Mouse (Mus musculus) midbrain, postnatal 0 days (tissue): ENCODE results near the gene Cbr2. TPM values are rescaled to one million over a fixed set of nuclear protein-coding genes. Genes with fewer than 3 reads are reported as not detected.
"Not testable (repeated sequence)": the region's sequence is repeated elsewhere in the genome, so short reads cannot be mapped to it uniquely, and the experiment has no call there.

ENCODE experiments used
- ATAC-seq: fragments of 200-750 bp; cut with Nextera tagmentation; 2 replicates; pipeline ENCODE4 v1.8.0; 2017; ENCODE audit warnings: moderate number of reproducible peaks, mild to moderate bottlenecking, moderate TSS enrichment, moderate library complexity; ENCODE audit not compliant: low FRiP score
- DNase-seq: peaks from one replicate; pipeline ENCODE4 v3.0.0-alpha.2; 2015; ENCODE audit warnings: low spot score
- H3K27ac ChIP-seq: fragments of 300-500 bp; sonication (generic); 2 replicates; pipeline ENCODE4 v1.5.1; 2014; ENCODE audit warnings: low read depth, mild to moderate bottlenecking, low read length, mixed read lengths
- H3K27me3 ChIP-seq: fragments of 300-500 bp; sonication (generic); 2 replicates; pipeline ENCODE4 v1.6.1; 2014; ENCODE audit warnings: low read length, control low read depth, mixed read lengths; ENCODE audit not compliant: insufficient read depth
- H3K36me3 ChIP-seq: fragments of 300-500 bp; sonication (generic); 2 replicates; pipeline ENCODE4 v1.6.1; 2014; ENCODE audit warnings: low read length, control low read depth, mixed read lengths; ENCODE audit not compliant: insufficient read depth
- H3K4me1 ChIP-seq: fragments of 300-500 bp; sonication (generic); 2 replicates; pipeline ENCODE4 v1.6.1; 2014; ENCODE audit warnings: mild to moderate bottlenecking, control low read depth, antibody characterized with exemption, low read length, mixed read lengths; ENCODE audit not compliant: insufficient read depth
- H3K4me2 ChIP-seq: fragments of 300-500 bp; sonication (generic); 2 replicates; pipeline ENCODE4 v1.6.1; 2014; ENCODE audit warnings: low read depth, mild to moderate bottlenecking, low read length, mixed read lengths; ENCODE audit not compliant: poor library complexity, severe bottlenecking
- H3K4me3 ChIP-seq: fragments of 300-500 bp; sonication (generic); 2 replicates; pipeline ENCODE4 v1.5.1; 2014; ENCODE audit warnings: low read depth, mild to moderate bottlenecking, low read length, moderate library complexity
- H3K9ac ChIP-seq: fragments of 300-500 bp; sonication (generic); replicated peaks from 2 replicates; pipeline ENCODE4 v1.6.1; 2014; ENCODE audit warnings: mild to moderate bottlenecking, low read length, moderate library complexity, mixed read lengths; ENCODE audit not compliant: poor library complexity, severe bottlenecking
- H3K9me3 ChIP-seq: fragments of 300-500 bp; sonication (generic); 2 replicates; pipeline ENCODE4 v1.6.1; 2016; ENCODE audit warnings: low read length, control low read depth
- CTCF ChIP-seq: IDR thresholded peaks from 2 replicates; pipeline ENCODE4 v1.5.1; 2016; ENCODE audit warnings: antibody characterized with exemption, mild to moderate bottlenecking
- WGBS: fragments of 180-500 bp; shearing (Covaris S2); extraction: QIAGEN DNeasy Blood & Tissue Kit; methylation state at CpG from one replicate; pipeline ENCODE4 v1.1.7; 2014; 5-methylcytosine and 5-hydroxymethylcytosine counted together
- polyA plus RNA-seq: library from polyadenylated mRNA; unstranded; fragments of >200 nt; fragmentation: Nextera tagmentation; extraction: Ambion mirVana; gene quantifications from 2 replicates; pipeline ENCODE4 v1.2.1, GENCODE M21; 2015
- total RNA-seq: library from RNA; depleted of rRNA; stranded (reverse); fragments of >200 nt; gene quantifications from 2 replicates; pipeline ENCODE4 v1.2.3, GENCODE M21; 2014

Gene Cbr2
- total and polyA plus RNA-seq, 2 experiments from 2014 or later: 3.6 to 4.4 TPM

DNA sequence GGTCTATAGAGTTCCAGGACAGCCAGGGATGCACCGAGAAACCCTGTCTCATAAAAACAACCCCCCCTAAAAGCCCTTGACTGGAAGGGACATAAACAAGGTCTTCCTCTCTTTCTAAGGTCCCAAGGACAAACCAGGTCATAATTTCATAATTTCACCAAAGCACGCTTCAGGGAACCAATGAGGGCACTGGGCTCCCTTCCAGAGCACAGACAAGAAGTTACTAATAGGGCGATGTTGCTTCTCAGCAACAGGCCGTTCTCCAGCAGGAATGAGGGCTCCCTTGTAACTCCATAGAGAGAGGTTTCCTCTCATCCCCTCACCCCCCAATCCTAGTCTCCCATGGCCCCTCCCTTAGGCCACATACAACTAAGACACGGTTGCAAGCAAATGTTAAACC, 9.1 kb upstream of the Cbr2 start:
- ATAC-seq: no peak
- H3K27me3 ChIP-seq: no peaks in the 10 kb centered on the region
- H3K9ac ChIP-seq: no peak overlapping the region
- H3K27ac ChIP-seq: no peak overlapping the region
- H3K4me2 ChIP-seq: no peak overlapping the region
- H3K4me3 ChIP-seq: no peak overlapping the region
- WGBS: 94% methylated on average over 5 of the region's 5 CpGs
- no peaks in the 10 kb centered on the region for H3K9me3 ChIP-seq
- H3K36me3 ChIP-seq: no peaks in the 10 kb centered on the region
- DNase-seq: no peak
- TF ChIP-seq CTCF: no peak
- H3K4me1 ChIP-seq: no peaks in the 10 kb centered on the region

DNA sequence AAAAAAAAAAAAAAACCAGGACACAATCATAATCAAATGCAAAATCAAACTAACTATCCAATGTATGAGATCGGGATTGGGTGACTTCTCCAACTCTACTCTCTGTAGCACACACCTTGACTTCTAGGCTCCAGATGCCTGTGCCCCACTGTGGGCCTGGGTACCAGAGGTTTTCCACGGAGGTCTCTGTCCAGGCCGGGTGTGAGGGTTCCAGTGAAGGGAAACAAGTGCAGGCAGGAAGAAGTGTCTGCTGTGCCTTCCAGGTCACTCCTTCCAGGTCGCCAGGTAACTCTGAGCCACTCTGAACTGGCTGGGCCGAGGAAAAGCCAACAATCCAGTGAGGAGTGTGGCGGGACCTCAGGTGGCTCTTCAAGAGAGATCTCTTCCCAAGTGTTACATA, 4.5 kb upstream of the Cbr2 start:
- no peak overlapping the region for H3K4me3 ChIP-seq
- no peak for ATAC-seq
- WGBS: 83% methylated on average over 6 of the region's 6 CpGs
- H3K27me3 ChIP-seq: no peaks in the 10 kb centered on the region
- H3K9ac ChIP-seq: no peak overlapping the region
- H3K4me1 ChIP-seq: no peaks in the 10 kb centered on the region
- H3K27ac ChIP-seq: no peak overlapping the region
- TF ChIP-seq CTCF: no peak
- H3K9me3 ChIP-seq: no peaks in the 10 kb centered on the region
- no peak overlapping the region for H3K4me2 ChIP-seq
- no peak for DNase-seq
- no peaks in the 10 kb centered on the region for H3K36me3 ChIP-seq

DNA sequence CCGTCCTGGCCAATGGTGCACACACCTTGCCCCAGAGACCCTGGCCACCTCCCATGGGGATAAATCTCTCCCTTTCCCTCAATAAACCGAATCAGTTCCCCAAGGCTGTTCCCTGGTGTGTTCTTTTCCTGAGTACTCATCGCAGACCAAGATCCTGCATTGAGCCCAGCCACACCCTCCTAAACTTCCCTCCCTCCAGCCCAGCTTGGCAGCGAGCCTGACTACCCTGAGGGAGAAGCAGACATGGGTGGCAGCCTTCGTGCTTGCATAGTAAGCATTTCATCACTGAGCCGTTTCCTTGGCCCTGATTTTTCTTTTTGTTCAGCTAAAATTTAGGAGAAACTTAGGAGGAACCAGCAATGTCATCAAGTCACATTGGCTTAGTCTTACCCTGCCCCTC, 1.6 kb upstream of the Cbr2 start:
- ATAC-seq (no peak), DNase-seq (no peak)
- no peaks in the 10 kb centered on the region for H3K9me3 ChIP-seq
- no peak overlapping the region for H3K4me2 ChIP-seq
- no peaks in the 10 kb centered on the region for H3K4me1 ChIP-seq
- no peak overlapping the region for H3K27ac ChIP-seq
- 64% methylated on average over 6 of the region's 6 CpGs for WGBS
- no peak overlapping the region for H3K4me3 ChIP-seq
- H3K36me3 ChIP-seq: no peaks in the 10 kb centered on the region
- H3K9ac ChIP-seq: no peak overlapping the region
- no peaks in the 10 kb centered on the region for H3K27me3 ChIP-seq
- TF ChIP-seq CTCF: no peak

DNA sequence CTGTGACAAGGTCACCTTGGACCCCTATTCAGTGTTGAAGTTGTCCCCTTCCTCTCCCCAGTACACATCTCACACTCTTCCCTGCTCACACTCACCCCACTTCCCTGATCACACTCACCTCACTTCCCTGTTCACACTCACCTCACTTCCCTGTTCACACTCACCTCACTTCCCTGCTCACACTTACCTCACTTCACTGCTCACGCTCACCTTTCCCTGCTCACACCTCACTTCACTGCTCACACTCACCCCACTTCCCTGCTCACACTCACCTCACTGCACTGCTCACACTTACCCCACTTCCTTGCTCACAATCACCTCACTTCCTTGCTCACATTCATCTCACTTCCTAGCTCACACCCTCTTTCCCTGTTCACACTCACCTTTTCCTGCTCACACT, 519 bp downstream of the Cbr2 start:
- Histone ChIP-seq H3K4me2 (no peak overlapping the region), H3K9me3 (no peaks in the 10 kb centered on the region), H3K36me3 (no peaks in the 10 kb centered on the region), H3K9ac (no peak overlapping the region), H3K4me3 (no peak overlapping the region), H3K27me3 (no peaks in the 10 kb centered on the region), H3K4me1 (peaks cover 4% of the 10 kb centered on the region; the same call in 1 of the 2 replicates), H3K27ac (no peak overlapping the region)
- ATAC-seq: no peak
- 100% methylated on average over 1 of the region's 1 CpGs for WGBS
- TF ChIP-seq CTCF: no peak
- no peak for DNase-seq

DNA sequence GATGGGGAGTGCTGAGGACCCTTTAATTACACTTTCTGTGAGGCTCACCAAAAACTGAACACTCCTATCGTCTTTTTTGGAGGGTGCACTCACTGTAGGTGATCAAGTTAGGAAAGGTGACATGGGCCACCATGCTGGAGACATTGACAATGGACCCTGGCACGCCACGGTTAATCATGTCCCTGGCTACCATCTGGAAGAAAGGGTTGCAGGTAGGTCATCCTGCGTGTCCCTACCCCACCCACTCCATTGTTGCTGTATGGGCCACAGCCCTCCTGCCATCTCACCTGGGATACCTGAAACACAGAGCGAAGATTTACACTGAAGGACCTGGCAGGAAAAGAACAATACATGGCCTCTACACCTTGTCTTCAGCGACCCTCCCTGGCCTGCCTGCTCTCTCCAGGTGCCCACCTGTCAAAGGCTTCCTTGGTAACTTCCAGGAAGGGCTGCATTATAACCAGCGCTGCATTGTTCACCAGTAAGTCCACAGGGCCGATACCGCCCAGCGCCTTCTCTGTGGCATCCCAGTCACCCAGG, 1.5 kb downstream of the Cbr2 start:
- no peak overlapping the region for H3K4me2 ChIP-seq
- no peak overlapping the region for H3K4me3 ChIP-seq
- H3K9ac ChIP-seq: no peak overlapping the region
- 86% methylated on average over 10 of the region's 10 CpGs for WGBS
- H3K27me3 ChIP-seq: no peaks in the 10 kb centered on the region
- TF ChIP-seq CTCF: no peak
- ATAC-seq: no peak
- DNase-seq: no peak
- H3K4me1 ChIP-seq: peaks cover 4% of the 10 kb centered on the region; the same call in 1 of the 2 replicates
- H3K36me3 ChIP-seq: peaks cover 3% of the 10 kb centered on the region
- H3K27ac ChIP-seq: no peak overlapping the region
- no peaks in the 10 kb centered on the region for H3K9me3 ChIP-seq

DNA sequence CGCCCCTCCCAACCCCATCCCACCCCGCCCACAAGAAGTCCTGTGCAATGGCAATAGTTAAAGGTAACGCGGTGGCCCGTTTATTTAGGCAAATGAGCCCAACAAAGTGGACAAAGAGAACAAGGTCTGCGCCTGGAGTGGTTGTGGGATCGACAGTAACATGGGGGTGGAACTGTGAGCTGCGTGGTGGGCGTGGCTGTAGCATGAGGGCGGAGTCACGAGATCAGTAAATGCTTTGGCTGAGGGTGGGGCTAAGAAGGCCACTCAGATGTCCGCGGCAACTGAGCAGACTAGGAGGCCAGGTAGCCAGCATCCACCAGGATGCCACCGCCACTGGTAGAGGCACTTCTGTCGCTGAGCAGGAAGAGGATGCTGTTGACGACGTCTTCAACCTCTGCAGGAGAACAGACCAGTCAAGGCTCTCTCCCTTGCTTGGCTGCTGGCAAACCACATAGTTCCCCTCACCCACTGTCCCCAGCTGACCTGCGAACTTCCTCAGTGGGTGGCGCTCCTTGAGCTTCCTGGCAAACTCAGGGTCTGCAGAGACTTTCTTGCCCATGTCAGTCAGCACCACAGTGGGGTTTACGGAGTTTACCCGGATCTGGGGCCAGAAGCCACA, 2.4 kb downstream of the Cbr2 start:
- not testable (repeated sequence) for H3K36me3 ChIP-seq, H3K9ac ChIP-seq, H3K4me1 ChIP-seq, H3K27ac ChIP-seq, H3K9me3 ChIP-seq, ATAC-seq, H3K27me3 ChIP-seq, DNase-seq
- under 1% methylated on average over 17 of the region's 21 CpGs for WGBS
- H3K4me3 ChIP-seq: peak overlapping the region; percentile 2; the same call in 1 of the 2 replicates
- 0 out of 2 replicates have a peak overlapping the region, but pooled peaks have one; percentile 9 for H3K4me2 ChIP-seq
